Mouse (Mus musculus) embryo, embryonic 10 days (tissue): ENCODE measurements at regions not wholly inside any gene's neighbourhood (a gene's known extent, or its start where the extent isn't known, plus 50 kb on each side); places are given as distances from the start of the nearest gene placed in this dataset.
A peak's percentile ranks its signal among the peaks of the same experiment; 100 is the strongest.

Source experiments
- DNase-seq: peaks from one replicate; pipeline ENCODE4 v3.0.0-alpha.2; 2015; ENCODE audit warnings: low spot score

DNA sequence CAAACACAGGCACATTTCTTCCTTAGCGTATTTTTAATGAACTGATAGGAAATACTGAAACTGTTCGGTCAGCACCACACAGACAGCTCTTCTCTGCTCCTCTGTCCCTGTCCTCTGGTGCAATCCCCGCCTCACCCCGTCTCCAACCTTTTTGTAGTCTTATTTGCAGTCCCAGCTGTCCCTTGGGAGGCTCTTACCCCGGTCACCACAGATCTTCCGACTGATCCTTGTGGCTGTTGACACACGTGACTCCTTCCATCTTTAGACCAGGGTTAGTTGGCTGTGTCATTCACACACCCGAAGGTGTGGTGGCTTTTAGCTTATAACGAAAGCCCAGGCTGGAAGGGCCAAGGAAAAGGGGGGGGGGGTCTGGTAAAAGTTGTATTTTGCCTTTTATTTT lies 56.4 kb downstream of the Cyp26a1 start:
- DNase-seq = no peak

GRCm38 (mm10) chr19:37755372-37755771 lies 57.8 kb downstream of the Cyp26a1 start:
- DNase-seq = peak; percentile 25

DNA sequence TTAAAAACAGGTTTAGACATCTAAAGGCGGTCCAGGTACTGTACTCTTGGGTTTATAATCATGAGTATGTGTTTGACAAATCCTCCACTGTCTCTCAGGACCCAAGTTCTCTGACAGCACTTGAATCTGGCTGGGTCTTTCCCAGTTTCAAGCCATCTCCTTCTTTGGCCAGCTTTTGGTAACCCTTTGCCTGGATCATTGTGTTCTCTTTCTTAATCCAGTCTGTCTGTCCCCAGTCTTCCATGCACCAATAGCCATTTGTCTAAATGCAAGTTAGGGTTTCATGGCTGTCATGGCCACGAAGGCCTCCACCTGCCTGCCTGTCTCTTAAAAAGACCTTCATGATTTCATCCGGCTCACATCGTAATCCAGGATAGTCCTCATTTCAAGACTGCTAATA lies 71.8 kb downstream of the Cyp26a1 start:
- DNase-seq = no peak

GRCm38 (mm10) chr19:37771956-37772355 lies 74.4 kb downstream of the Cyp26a1 start:
- DNase-seq = no peak

- no peak for DNase-seq
Observed at GRCm38 (mm10) chr19:37774551-37774950, 77.0 kb downstream of the Cyp26a1 start.

- no peak for DNase-seq
Observed at GRCm38 (mm10) chr19:37774966-37775365, 77.4 kb downstream of the Cyp26a1 start.

GRCm38 (mm10) chr19:37777961-37778360 lies 80.4 kb downstream of the Cyp26a1 start:
- no peak for DNase-seq

DNA sequence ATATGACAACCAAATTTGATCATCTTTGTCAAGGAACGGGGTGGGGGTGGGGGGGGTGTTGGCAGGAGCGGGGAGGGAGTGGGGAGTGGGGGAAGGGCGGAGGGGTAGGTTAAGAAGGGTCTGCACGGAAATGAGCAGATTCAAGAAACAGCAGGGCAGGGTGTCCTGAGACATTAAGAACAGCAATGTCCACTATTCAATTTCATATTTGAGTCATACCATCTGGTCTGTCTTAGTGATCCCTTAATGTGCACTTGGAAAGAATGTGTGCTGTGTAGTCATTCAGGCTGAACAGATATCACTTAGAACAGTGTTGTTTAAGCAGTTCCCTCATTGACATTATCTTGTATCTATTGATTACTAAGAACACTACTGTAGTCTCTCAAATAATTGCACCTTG lies 81.0 kb downstream of the Cyp26a1 start:
- DNase-seq = no peak

DNA sequence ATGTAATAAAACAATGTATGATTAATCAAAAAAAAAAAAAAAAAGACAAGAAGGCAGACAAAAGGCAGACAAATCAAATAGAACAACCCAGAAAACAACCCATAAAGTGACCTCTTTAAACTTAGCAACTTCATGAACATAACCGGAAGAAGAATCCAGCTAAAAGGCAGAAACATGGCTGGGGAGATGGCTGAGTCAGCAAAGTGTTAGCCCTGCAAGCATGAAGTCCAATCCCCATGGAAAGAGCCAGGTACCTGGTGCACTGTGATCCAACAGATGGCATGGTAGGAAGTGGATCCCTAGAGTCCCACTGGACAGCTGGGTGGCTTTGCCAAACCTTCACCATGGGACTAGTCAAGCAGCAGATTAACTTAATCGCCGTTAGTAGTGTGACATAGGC lies 90.9 kb downstream of the Cyp26a1 start:
- no peak for DNase-seq

GRCm38 (mm10) chr19:37789576-37790180 lies 92.1 kb downstream of the Cyp26a1 start:
- DNase-seq = peak; percentile 50

- DNase-seq = peak; percentile 74
Observed at GRCm38 (mm10) chr19:37790281-37791073, 92.9 kb downstream of the Cyp26a1 start.

DNA sequence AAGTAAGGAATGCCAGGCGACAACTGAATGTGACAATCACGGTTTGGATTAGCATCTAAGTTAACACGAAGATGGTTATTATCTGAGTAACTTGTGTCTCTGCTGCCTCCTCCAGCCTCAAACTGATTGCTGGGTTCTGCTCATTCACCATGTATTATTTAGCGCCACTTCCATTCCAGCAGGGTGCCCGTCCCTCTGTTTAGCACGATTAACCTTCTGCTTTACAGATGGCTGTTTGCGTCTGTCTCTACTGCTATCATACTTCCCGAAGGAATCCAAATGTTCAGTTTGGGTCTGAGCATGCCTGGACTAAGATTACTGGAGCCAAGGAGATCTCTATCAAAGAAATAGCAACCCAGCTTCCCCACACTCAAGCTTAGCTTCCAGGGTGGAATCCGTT lies 95.6 kb downstream of the Cyp26a1 start:
- no peak for DNase-seq

DNA sequence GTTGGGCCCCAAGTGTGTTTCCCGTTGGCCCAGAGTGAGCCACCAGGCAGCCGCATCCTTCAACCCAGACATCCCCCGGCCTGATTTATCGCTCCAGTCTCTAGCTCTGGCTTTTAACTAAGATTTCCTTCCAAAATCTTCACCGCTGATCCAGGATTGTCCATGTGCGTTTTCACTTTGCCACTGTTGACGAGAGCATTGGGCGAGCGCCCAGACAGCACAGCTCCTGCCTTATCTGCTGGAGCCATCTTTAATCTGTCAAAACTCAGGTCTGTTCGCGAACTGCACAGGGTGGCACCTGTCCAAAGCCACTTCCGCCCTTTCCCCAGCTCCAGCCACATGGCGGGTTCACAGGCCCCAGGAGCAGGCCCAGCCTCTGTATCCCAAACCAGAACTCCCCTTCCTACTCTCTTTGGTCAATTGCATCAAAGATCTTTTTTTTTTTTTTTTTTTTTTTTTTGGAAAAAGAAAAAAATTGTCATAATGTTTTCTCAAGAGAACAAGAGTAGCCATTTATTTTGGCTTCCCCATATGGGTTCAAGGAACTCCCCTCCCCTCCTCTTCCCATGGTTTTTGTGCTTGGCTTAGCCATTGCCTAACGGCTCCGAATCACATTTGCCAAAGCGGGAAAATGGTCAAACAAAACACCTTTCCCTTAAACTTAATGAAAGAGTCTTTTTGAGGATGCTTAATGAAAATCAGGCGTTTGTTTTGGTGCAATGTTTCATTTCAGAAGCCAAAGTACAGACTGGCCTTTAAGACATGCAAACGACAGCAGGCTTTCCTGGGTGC lies 98.2 kb downstream of the Cyp26a1 start:
- no peak for DNase-seq

DNA sequence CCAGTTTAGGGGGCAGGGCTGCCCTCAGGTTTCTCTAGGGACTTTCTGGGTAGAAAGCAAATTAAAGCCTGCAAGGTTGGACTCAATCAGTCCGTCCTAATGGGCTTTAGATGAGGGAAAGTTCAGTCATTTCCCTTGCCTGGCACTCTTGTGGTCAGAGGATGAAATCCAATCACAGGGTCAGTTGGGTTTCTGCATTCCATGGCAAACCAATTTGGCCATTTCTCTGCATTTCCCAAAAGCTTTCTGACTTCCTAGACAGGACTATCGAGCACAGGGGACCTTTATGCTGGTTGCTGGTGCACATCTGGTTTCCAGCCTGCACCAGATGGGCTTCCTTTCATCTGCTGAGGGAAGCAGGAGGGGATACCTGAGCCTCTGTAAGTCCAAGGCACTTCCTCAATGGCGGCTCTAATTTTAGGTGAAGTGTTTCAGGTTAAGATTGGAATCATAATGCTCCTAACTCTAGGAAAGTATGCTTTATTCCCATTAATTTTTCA lies 102.6 kb downstream of the Cyp26a1 start:
- no peak for DNase-seq

DNA sequence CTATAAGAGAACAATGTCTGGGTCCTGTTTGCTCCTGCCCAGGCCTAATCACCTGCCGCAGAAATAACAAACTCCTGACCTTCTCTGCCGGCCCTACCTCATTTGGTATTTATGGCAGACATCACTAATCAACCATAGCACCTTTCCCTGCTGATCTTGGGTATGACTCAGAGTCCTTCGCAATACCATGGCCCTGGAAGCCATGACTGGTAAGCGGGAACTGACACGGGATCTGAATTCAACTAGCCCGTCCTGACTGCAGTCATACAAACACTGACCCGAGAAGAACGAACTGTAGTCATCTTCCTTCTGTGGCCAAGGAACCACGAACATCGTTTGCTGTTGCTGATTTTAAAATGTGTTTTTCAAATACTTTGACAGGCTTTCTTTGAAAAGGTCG lies 112.1 kb downstream of the Cyp26a1 start:
- DNase-seq = no peak

DNA sequence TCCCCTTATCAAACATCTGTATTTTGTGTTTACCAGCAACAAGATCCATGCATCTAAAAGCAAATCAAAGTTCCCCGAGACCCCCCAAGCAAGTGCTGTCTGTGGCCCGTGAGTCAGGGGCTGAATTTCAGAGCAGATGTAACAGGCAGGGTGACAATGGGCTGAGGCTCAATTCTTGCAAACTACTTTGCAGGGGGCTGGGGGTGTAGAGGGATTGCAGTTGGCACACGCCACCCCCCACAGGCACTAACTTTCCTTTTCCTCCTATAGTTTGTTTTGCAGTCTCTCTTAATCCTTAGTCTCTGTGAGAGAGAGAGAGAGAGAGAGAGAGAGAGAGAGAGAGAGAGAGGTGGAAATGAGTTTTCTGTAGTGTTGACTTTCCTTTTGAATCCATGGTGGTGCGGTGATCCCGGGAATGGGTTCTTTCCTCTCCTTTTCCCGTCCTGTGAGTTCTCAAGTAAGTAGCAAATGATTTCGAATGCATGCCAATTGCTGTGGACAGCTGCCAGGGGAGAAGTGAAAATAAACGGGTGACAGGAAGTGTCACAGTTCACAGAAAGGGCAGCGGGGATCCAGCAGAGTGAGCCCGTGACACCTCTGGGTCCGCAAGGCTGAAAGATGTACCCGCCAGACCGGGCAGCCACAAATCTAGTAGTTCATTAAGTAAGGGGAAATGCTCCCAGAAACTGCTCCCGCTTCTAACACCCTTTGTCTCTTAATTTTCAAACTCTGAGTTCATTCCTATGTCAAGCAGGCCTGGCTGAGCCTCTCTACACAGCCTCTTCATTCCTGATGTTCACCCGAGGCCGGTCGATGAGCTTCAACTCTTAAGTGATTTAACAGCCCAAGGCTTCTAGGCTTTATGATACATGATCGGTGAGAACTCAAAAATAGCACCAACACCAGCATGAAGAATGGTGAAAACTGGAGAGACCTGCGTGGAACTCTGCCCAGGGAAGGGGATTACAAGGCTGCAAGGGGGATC lies 116.8 kb downstream of the Cyp26a1 start:
- peak; percentile 56 for DNase-seq

DNA sequence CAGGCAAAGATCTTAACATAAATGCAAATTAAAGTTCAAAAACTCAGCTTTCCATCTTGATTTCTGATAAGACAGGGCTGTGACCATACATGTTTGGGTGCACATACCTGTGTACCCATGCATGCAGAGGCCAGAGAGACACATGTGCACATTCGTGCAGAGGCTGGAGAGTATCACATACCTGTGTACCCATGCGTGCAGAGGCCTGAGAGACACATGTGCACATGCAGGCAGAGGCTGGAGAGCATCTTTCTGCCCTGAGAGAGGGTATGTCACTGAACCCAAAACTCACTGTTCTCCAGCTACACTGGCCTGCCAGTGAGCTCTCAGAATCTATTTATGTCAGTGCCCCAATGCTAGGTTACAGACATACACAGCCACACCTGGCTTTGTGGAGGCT lies 118.0 kb downstream of the Cyp26a1 start:
- no peak for DNase-seq

GRCm38 (mm10) chr19:37821243-37821642 lies 123.6 kb downstream of the Cyp26a1 start:
- DNase-seq = no peak

DNA sequence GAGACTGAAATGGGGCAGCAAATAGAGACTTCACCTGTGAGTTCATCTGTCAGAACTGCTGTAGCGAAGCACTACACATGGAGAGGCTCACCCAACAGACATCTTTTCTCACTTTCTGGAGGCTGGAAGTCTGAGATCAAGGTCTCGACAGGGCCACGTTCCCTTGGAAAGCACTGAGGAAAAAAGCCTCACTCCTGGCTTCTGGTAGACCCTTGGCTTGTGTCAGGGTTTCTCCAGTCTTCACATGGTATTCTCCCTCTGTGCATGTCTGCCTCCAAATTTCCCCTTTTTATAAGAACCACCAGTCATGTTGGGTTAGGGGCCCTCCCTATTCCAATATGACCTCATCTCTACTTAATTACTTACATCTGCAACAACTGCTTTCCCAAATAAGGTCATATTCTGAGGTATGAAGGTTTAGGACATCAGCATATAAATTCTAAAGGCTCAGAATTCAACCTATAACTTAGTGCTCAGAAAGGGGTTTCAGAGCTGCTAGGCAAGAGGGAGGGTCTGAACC lies 124.1 kb downstream of the Cyp26a1 start:
- DNase-seq = no peak

GRCm38 (mm10) chr19:37824155-37824554 lies 126.6 kb downstream of the Cyp26a1 start:
- no peak for DNase-seq

DNA sequence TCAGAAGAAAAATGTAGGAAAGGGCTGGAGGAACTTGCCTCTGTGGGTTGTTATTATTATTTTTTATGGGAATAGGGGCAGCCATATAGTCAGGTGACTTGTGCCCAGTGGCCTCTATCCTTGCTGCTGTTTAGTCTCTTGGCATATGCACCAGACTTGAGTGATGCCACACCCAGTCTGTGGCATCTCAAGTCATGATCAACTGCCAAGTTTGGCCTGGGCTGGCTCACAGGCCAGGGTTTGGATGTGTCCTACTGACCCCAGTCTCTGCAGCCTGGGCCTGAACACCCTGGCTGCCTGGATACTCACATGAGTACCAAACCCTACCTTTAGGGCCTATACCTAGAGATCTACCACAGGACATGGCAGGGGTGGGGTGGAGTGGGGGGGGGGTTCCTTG lies 133.8 kb downstream of the Cyp26a1 start:
- no peak for DNase-seq
